Mouse (Mus musculus): ENCODE measurements around the gene Cdkl3.

- TF ChIP-seq FLI1 (IDR thresholded peaks at IDR 0.05; ENCODE audit: low read length) (no peak), GATA1 (IDR thresholded peaks at IDR 0.05; ENCODE audit: borderline replicate concordance, low read length) (no peak)
Observed at GRCm38 (mm10) chr11:52076742-52077352, 72.8 kb downstream of the Cdkl3 start.

Measured in megakaryocyte, embryonic 14.5 days (primary cell).